Mouse (Mus musculus) embryonic fibroblast, embryonic 13.5 days (primary cell): ENCODE data around the gene Tdrd7. TPM values are rescaled to one million over a fixed set of nuclear protein-coding genes. Genes with fewer than 3 reads are reported as not detected.
A peak's percentile ranks its signal among the peaks of the same experiment; 100 is the strongest.

Source experiments
- H3K27ac ChIP-seq: 2 replicates; pipeline ENCODE4 v1.5.1; 2012; ENCODE audit warnings: low read length, control low read depth, inconsistent platforms; ENCODE audit not compliant: insufficient read depth
- H3K4me1 ChIP-seq: 2 replicates; pipeline ENCODE4 v1.6.1; 2011; ENCODE audit warnings: low read length; ENCODE audit not compliant: control insufficient read depth, insufficient read depth
- H3K4me3 ChIP-seq: 2 replicates; pipeline ENCODE4 v1.5.1; 2011; ENCODE audit warnings: mild to moderate bottlenecking, control low read depth, low read length; ENCODE audit not compliant: insufficient read depth
- CTCF ChIP-seq: IDR thresholded peaks from 2 replicates; pipeline ENCODE4 v1.5.1; 2011; ENCODE audit warnings: mild to moderate bottlenecking, control low read depth, low read length, moderate library complexity, borderline replicate concordance; ENCODE audit not compliant: insufficient read depth
- POLR2A ChIP-seq: IDR thresholded peaks from 2 replicates; pipeline ENCODE4 v1.6.1; 2011; ENCODE audit warnings: low read depth, mild to moderate bottlenecking, control low read depth, low read length, moderate library complexity
- polyA plus RNA-seq: library from polyadenylated mRNA; stranded (reverse); fragments of >200 nt; gene quantifications from 2 replicates; pipeline ENCODE4 v1.2.4, GENCODE M21; 2011; ENCODE audit warnings: low read depth; ENCODE audit not compliant: missing spikeins, insufficient read length

The Tdrd7 gene
- polyA plus RNA-seq, 1 experiment, result 22.0 TPM

DNA sequence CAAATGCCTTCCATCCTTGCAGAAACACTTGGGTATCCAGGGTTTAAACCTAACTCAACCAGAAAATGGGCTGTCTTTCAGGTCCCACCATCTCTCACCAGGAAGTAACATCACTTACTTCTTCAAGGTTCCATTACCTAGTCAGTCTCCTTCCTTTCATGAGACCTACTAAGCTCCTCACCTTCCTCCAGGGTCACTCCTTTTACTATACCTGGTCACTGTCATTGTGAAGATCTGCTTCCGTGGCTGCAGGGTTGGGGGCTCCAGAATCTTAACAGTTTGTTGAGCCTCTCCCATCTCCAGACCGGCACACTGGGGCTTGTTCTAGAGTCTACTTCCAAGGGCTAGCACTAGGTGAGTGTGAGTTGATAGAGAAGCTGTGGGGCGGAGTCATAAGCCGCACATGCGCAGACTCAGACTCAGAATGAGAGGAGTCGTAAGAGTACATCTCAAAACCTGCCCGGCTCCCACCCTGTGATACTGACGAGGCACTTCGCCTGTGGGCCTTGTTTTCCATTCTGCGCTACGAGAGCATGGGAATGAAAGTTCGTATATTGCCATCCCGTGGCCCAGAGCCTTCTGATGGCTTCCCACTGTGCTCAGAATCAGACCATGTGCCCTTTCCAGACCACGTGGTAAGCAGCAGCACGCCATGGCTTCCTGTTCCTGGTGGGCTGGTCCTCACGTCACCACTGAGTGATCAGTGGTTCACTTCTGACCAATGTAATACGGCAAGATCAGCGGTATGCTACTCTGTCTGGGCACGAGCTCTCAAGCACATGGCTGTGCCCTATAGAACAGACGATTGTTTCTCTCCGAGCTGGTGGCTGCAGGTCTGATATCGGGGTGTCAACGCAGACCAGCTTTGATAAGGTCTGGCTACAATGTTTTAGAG is 11.9 kb upstream of the Tdrd7 start:
- Histone ChIP-seq H3K27ac (no peak overlapping the region), H3K4me3 (no peak overlapping the region), H3K4me1 (peaks cover 11% of the 10 kb centered on the region; the same call in 1 of the 2 replicates)
- no peak for TF ChIP-seq POLR2A
- TF ChIP-seq CTCF, result no peak

DNA sequence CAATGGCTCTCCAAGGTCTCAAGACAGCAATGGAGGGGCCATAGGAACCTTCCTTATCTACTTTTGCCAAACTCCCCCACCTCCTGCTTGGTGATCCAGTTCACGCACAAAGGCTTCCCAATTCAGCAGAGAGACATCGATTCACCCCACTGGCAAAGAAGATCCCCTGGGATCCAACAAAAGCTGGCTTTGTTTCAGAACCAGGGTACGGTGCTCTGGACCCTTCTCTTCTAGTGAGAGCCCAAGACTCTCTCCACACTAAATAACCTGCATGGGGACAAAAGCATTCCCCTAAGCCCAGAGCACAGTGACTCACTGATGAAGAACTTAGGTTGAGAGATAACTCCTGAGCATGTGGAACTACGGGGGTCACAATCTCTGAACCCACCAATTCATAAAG is 9.9 kb upstream of the Tdrd7 start:
- no peak overlapping the region for H3K4me3 ChIP-seq
- H3K27ac ChIP-seq, result no peak overlapping the region
- TF ChIP-seq POLR2A (no peak), CTCF (no peak)
- H3K4me1 ChIP-seq, result no peaks in the 10 kb centered on the region

DNA sequence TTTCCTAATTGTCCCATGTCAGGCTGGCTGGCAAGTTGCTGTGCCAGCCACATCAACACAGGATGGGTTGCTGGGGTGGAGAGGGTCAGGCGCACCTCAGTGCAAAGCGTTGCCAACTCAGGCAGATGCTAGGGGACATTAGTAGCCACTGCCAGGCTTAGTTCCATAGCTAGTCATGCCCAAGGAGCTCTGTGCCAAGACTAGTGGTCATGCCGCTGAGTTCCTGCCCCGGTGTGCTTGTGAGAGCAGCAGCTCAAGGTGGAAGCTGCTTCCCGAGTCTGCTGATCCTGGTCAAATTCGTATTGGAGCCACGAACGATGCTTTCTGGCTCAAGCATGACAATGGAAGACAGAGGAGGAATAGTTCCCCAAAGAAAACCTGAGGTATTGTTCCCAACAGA is 9.0 kb upstream of the Tdrd7 start:
- Histone ChIP-seq H3K27ac (no peak overlapping the region), H3K4me3 (no peak overlapping the region), H3K4me1 (no peaks in the 10 kb centered on the region)
- no peak for TF ChIP-seq CTCF
- TF ChIP-seq POLR2A, result no peak

DNA sequence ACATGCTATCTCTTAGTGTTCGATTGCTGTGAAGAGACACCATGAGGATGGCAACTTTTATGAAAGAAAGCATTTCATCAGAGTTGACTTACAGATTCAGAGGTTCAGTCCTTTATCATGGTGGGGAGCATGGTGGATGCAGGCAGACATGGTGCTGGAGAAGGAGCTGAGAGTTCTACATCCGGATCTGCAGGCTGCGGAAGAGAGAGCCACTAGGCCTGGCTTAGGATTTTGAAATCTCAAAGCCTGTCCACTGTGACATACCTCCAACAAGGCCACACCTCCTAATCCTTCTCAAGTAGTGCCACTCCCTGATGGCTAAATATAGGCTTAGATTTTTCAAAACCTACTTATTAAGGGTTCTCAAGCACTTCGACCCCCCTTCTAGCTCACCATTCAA is 8.4 kb upstream of the Tdrd7 start:
- H3K4me3 ChIP-seq, result no peak overlapping the region
- no peak overlapping the region for H3K27ac ChIP-seq
- no peaks in the 10 kb centered on the region for H3K4me1 ChIP-seq
- TF ChIP-seq POLR2A (no peak), CTCF (no peak)

DNA sequence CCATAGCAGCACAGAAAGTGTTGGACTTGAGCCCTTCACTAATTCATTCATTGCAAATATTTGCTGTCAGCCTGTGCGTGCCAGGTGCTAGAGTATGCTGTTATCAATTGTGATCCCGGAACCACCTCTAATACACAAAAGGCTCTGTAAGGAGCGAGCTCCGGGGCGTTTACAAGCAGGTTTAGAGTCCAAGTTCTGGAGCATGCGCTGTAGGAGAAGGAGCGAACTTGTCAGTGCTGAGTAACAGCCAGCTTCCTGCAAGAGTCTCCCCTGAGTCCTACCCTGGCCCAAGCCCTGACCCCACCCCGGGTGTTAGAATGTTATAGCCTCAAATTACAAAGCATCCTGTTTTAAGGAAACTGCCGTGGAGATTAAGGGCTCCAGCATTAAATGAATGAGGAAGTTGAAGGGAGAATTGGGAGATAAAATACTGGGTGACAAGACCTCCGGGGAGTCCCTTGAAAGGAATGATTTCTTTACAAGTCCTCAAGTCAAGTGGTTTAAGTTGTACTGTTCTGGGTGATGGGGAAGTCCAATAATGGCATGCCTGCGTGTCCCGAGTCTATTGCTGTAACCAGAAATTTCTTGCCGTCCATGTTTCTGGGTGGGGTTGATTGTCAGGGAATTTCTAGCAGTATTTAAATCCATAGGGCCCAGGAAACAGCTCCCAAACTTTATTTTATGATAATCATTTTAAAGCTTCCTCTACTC is 758 bp downstream of the Tdrd7 start:
- Histone ChIP-seq H3K27ac (peak overlapping the region; percentile 19; the same call in 1 of the 2 replicates), H3K4me1 (peaks cover 9% of the 10 kb centered on the region), H3K4me3 (no peak overlapping the region)
- TF ChIP-seq CTCF (no peak), POLR2A (no peak)

DNA sequence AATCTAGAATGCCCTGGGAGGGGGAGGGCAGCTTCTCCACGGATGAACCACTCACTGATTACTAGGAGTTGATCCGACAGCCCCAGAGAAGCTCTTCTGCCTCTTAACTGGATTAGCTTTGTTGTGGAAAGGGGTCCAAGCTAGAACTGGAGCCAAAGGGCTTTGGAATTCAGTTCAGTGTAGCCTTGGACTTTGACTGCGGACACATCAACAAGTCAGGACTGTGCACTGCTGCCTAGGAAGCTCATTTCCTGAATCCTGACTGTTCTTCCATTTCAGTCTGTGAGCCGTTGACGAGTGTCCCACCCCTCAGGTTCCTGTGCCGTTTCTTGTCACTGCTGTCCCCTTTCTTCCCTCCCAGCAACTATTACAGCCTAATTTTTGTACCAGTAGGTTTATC is 1.6 kb downstream of the Tdrd7 start:
- Histone ChIP-seq H3K4me1 (peaks cover 9% of the 10 kb centered on the region), H3K27ac (no peak overlapping the region), H3K4me3 (no peak overlapping the region)
- TF ChIP-seq CTCF (no peak), POLR2A (no peak)

DNA sequence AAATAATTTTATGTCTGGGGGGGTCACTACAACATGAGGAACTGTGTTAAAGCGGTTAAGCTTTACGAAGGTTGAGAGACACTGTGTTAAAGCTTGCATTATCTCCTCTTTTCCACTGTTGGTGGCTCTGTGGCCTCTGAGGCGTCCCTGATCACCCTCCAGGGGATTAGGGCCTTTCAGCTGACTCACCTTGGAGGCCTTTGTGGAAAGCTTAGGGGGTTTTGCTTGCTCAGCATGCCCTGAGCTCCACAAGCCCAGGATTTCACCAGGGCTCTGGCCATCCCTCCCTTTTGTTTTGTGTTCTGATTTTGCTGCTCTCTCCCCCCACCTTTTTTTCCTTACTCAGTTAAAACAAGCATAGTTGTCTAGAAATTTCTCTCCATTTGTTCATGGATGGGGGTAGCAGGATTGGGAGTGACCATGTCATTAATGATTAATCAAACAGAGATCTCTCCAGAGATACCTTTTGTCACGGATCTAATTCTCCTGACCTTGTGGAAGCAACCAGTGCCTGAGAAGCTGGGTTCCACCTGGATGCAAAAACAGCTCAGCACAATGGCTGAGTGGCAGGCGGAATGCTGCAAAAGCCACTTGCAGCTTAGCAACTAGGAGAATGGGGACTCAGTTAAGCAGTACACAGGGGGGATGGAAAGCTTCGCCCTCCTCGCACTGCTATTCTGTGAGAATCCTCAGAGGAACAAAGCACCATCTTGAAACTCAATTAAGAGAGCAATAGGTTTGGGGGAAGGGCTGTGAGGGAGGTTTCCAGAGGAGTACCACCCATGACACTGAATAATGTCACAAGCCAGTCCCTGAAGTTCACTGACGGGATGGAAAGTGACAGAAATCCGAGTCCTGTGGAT is 2.6 kb downstream of the Tdrd7 start:
- peaks cover 9% of the 10 kb centered on the region for H3K4me1 ChIP-seq
- TF ChIP-seq POLR2A (no peak), CTCF (no peak)
- no peak overlapping the region for H3K4me3 ChIP-seq
- no peak overlapping the region for H3K27ac ChIP-seq

DNA sequence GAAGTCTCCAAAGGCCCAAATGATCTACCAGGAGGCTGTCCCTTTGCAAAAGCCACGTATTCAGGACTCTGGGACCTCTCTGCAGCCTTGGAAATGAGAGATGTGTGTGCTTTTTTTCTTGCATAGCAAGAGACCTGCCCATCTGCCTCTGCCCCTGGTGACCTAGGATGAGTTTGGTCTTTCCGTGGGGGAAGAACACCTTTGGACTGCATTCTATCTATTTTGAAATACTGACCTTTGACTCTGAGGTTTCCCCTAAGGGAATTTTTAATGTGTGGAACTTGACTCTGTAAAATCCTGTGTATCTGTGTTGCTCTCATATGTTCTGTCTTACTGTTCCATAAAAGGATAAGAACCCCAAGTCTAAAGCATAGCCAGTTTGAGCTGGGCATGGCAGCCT is 3.9 kb downstream of the Tdrd7 start:
- Histone ChIP-seq H3K4me1 (peaks cover 9% of the 10 kb centered on the region), H3K27ac (no peak overlapping the region), H3K4me3 (no peak overlapping the region)
- no peak for TF ChIP-seq CTCF
- TF ChIP-seq POLR2A, result no peak

DNA sequence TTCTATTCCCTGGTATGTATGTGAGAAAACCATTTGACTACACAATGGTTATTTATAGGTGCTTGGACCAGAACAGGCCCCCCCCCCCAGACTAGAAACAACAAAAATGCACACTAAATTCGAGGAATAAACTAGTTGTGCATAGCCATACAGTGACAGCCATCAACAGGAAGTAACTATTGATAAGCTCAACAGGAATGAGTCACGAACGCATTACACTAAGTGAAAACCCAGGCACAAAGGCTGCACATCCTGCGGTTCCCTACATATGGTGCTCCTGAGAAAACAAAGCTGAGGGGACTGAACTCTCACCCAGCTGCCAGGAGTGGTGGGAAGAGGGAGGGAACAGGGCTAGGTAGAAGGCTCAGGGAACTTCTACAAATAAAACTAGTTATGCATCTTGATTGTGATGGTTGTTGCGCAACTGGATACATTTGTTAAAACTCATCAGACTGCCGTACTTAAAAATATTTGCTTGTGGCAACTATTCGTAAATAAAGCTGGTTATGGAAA is 5.0 kb downstream of the Tdrd7 start:
- no peak overlapping the region for H3K27ac ChIP-seq
- H3K4me3 ChIP-seq, result no peak overlapping the region
- TF ChIP-seq POLR2A (no peak), CTCF (no peak)
- H3K4me1 ChIP-seq, result peaks cover 5% of the 10 kb centered on the region
